Mouse (Mus musculus) skeletal muscle tissue, adult 2 months (tissue): ENCODE data around the gene Lrrc8a.
A peak's percentile ranks its signal among the peaks of the same experiment; 100 is the strongest.

Source experiments
- DNase-seq: peaks from one replicate; pipeline ENCODE4 v3.0.0-alpha.2; 2012; ENCODE audit warnings: low read depth, low spot score

Lrrc8a gene

DNA sequence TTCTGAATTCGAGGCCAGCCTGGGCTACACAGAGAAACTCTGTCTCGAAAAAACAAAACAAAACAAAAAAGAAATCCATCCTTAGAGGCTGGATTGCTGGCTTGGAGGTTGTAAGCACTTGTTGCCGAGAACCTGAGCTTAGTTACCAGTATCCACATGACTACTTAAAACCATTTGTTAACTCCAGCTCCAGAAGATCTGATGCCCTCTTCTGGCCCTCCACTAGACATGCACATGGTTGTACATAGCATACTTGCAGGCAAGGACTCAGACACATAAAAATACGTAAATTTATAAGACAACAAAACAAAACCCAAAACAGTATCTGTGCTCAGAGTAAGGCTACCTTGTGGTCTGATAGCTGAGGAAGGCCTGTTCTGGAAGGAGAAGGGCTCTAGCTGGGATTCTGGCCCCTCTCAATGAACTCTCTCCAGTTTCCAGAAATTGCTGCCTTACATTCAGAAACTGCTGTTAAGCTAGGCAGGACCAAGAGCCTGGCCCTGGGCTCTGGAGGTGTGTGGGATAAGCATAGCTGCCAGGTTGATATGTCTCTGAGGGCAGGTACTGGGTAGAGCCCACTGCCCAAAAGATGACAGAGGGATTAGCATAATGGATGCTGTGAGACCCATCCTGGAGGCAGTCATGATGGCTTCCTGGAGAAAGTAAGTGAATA lies 23.7 kb downstream of the Lrrc8a start:
- DNase-seq, result no peak

DNA sequence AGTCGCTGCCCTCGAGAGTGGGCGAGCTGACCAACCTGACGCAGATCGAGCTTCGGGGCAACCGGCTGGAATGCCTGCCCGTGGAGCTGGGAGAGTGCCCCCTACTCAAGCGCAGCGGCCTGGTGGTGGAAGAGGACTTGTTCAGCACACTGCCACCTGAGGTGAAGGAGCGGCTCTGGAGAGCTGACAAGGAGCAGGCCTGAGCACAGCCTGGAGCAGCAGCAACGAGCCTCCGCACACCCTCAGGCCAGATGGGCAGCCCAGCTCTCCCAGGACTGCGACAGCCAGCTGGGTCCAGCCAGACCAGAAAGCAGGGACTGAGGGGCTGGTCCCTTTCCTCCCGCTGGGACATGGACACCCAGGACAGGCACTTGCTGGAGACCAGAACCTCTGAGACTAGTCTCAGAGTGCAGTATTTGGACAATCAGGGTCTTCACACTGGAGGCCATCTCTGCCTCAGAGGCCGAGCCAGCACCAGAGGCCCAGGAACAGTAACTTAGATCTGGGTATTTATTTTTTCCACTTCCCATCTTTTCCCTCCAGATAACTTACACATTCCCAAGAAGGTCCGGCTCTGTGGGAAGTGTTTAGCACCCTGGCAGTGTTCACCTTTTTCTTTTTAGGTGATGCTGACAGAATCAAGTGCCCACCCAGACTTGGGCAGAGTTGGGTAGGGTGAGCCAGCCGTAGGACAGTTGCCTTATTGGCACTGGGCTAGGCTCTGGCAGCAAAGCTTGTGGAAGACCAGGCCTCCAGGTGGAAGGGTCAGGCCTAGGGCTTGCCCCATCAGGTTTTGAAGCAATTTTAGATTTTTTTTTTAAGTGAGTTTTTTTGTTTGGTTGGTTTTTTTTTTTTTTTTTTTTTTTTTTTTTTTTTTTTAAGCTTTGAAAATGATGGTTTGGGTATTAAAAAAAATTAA lies 24.7 kb downstream of the Lrrc8a start:
- DNase-seq, result no peak

DNA sequence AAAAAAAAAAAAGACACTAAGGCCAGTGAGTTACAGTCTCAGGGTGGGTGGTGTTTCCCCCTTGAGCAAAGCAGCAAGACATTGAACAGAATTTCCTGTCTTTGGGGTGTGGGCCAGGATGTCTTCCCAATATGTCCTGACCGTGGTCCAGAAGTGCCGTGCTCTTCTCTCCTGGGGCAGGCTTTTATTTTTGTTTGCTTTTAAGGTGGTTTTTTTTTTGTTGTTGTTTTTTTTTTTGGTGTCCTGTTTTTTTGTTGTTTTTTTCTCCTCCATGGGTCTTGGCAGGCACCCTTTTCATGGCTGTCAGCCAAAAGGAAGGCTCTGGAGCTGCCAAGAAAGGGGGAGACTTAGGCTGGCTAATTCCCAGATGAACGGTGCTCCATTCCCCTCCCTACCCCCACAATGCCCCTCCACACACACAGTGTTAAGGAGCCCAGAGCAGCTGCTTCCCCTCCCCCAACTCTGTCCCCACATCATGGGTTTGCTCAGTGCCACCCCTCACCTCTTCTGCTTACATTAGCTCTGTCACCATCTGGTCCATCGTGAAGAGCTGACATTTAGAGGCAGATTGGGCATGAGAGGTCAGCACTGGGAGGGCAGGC lies 25.4 kb downstream of the Lrrc8a start:
- DNase-seq, result peak; percentile 47

DNA sequence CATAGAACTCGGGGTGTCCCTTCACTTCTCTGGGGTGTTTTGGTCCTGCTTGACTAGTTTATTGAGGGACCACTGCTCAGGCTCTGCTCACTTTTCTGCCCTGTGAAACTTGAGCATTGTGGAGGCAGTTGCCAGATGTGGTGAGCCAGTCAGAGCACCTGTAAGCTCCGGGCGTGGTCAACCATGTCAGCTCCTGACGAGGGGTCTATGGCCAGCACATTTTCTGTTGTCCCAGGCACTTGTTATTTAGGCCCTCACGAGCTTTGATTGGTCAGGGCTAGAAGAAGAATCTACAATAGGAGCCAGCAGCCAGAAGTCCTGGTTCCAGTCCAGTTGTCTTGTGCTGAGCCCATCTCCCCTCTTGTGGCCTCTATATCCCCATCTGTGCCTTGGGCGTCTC lies 26.3 kb downstream of the Lrrc8a start:
- no peak for DNase-seq

DNA sequence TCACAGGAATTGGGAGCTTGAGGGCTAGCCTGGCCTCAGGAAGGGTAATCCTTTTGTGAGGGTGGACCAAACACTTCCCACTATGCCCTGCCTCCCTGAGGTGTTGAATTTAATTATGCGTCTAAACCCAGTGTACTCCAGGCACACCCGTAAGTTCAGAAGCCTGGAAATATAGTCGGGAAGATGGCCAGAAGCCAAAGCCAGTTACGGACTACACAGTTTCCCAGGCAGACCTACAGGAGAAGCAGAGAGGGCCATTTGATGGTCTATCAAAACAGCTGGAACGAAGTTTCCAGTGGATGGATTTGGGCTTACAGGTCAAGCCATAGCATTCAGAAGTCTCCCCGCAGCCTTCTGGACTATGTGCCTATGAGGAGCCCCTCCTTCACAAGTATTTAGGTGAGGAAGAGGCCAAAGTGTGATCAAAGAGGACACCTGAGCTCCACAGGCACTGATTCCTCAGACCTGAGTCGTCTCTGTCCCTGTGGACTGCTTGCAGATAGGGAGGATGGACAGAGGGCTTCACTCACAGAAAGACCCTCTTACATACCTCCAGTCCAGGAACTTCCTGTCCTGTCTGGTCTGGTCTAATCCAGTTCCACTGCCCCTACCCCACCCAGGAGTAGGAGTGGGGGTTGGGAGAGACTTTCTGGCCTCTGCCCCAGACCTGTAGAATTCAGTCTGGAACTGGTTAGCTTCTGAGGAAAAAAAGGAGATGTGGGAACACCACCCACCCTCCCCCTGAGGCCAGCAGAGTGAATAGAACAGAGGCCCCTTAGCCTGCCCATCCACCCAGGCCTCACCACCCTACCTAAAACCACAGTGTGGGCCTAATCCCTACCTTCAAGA lies 27.4 kb downstream of the Lrrc8a start:
- DNase-seq, result no peak

DNA sequence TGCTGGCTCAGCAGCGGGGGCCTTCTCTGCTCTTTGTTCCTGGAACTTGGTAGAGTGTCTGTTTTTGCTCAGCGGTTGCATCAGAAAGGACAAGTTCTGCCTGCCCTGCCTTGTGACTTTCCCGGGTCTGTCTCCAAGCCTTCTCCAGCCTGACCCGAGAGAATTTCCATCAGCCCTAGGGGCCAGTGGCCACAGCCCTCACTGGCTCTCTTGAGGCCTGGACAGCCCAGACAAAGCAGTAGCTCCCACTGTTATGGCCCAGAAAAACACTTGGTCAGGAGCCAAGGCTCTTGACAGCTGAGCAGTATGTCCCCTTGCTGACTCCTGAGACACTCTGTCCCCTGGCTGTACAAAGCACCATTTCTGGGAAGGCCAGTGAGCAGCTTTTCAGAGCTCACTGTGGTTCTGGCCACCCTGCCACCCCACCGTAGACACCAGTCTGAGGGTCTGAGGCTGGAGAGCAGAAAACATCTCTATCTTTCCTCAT lies 28.3 kb downstream of the Lrrc8a start, which contains the start of gene Phyhd1:
Gene Phyhd1, plus strand, starts transcription at position 437 of the 487 bp plus-strand sequence.
- DNase-seq, result peak; percentile 90

DNA sequence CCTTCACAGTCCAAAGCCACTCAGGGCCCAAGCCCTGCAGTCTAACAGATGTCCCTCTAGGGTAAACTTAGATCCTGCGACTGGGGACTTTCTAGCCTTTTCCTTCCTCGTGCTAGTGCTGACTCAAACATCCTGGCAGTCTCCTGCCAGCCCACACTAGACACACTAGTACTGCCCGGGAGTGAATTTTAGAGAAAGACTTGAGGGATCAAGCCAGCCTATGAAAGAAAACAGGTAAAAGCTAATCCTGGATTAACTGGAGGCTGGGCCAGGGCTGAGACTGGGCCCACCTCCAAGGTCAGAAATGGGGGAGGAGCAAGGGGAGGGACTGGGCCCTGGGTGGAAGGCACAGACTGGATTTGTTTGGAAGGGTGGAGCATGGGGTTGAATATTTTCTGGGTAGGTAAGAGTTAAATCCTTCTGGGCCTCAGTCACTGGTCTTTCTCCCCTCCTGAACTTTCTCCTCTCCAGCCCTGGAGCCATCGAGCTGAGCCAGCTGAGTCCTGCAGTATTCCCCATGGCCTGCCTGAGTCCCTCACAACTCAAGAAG lies 29.0 kb downstream of the Lrrc8a start:
- DNase-seq, result peak; percentile 69

DNA sequence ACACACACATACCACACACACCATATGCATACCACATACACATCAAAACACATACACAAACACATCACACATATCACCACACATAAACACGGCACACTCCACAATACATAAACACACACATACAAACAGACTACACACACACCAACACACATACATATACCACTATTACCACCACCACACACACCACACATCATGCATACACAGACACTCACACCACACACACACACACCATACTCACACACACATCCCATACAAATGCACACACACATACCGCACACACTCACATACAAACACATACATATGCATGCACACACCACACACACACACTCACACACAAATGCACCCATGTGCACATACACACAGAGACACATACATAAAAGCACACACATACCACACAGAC lies 30.0 kb downstream of the Lrrc8a start:
- no peak for DNase-seq

DNA sequence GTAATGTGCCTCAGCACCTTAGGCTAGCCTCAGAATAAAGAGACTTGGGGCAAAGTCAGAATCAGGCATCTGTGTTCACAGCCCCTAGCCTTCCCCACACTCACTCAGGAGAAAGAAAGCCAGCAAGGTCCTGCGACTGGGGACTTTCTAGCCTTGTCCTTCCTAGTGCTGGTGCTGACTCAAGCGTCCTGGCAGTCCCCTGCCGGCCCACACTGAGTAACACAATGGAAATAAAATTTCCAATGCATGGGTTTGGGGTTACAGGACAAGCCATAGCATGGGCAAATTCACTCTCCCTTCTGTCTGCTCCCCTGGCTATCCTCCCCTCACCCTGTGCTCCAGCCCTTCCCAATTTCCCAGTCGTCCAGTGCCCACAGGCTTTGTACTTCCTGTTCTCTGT lies 30.9 kb downstream of the Lrrc8a start:
- DNase-seq, result no peak

DNA sequence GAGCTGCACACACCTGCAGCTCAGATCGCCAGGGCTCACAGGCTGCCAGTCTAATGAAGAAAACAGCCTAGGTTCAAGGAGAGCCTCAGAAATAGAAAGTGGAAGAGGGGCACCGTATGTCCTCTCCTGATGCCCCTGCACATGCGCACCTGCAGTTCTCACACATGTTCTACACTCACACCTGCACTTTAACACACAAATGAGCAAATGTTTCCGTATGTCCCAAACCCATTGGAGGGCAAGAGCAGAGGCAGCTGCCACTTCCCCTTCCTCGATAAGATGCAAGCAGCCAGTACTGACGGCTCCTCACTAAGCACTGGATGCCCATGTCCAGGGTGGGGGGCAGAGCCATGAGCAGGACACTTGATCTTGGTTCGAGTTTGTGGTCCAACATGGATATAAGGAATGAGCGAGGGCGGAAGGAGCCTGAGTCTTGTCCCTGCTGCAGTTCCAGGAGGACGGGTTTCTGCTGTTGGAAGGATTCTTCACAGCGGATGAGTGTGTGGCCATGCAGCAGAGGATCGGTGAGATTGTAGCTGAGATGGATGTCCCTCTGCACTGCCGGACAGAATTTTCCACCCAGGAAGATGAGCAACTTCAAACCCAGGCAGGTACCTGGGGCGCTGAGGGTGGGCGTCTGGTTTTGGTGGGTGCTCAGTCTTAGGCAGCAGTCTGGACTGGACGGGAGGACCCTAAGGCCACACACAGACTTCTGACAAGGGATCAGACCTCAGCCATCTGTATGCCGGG lies 31.9 kb downstream of the Lrrc8a start:
- DNase-seq, result no peak

DNA sequence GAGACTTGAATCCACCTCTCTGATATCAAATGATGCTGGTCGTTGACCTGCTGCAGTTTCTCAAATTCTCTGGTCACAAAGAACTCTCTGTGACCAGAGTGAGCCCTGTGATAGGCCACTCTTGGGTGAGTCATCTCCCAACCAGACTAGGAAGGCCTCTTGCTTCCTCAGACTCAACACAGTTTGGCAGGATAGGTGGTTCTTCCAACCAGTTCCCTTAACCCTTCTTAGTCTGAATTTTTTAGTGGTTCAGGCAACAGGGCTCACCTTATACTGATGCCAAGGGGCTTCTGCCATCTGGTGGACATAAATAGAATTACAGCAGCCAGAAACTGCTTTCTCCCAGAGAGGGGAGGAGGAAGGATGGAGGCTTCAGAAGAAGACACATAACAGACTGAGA lies 32.6 kb downstream of the Lrrc8a start:
- DNase-seq, result peak; percentile 93

DNA sequence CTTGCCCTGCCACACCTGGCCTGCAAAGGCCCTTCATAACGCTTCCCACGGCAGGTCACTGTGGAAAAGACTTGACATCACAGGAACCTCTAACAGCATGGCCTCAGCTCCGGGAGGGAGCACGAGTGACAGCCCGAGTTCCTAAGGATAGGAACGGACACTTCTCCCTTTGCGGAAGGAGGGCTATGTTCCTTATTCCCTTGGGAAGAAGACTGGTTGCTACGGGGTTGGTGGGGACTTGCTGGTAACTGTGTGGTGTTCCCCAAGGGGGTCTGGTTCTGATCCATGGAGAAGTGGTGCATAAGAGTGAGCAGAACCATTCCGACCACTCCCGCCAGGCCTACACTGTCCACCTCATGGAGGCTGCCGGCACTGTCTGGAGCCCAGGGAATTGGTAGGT lies 43.2 kb downstream of the Lrrc8a start, which contains the start of gene Gm28038:
Gene Gm28038, plus strand, starts transcription at position 301 of the 400 bp plus-strand sequence.
- DNase-seq, result no peak

DNA sequence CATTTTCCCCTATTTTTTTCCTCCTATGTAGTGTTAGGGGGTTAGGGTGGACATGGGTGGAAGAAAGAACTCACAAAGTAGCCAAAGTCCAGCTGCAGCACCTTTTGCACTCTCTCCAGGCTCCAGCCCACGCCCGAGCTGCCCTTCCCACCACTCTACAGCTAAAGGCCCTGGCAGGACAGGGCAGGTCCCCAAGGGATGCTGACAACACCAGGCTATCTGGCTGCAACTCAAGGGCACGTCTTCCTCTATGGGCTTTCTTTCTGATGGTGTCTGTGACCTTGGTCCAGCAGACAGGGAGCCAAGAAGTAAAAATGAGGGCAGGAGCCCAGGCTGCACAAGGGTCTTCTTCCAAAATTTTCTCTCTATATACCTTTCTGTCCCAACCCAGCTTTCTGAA lies 44.1 kb downstream of the Lrrc8a start:
- DNase-seq, result no peak

DNA sequence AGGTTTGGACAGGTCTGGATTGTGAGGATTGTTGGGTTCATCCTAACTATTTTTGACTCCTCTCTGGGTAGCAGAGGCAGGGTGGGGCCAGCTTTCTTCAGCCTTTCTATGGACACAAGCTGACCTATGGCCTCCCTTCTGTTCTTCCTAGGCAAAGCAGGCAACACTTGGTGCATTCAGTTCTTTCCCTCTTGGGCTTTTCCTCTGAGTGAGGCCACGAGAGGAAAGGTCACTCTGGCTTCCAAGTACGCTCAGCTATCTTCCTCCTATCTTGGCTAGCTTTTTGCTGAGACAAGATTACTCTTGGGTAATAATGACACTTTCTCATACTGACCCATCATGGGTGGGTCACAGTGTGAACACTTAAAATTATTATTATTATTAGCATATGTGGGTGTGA lies 45.7 kb downstream of the Lrrc8a start:
- no peak for DNase-seq

DNA sequence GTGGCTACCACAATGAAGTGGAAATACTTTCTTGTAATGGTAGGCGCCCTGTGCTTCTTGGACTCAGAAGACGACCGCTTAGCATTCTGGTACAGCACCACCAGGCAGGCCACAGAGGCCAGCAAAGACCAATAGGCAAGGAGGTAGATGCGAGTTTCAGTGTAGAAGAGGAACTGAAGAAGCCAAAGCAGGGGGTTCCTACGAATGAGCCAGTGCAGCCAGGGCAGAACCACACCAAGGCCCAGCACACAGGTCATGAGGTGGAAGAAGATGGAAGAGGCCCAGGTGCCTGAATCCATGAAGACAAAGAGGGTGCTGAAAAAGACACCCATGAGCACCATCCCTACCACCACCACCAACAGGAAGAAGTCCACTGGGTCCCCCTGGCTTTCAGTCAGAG lies 47.5 kb downstream of the Lrrc8a start:
- DNase-seq, result no peak

DNA sequence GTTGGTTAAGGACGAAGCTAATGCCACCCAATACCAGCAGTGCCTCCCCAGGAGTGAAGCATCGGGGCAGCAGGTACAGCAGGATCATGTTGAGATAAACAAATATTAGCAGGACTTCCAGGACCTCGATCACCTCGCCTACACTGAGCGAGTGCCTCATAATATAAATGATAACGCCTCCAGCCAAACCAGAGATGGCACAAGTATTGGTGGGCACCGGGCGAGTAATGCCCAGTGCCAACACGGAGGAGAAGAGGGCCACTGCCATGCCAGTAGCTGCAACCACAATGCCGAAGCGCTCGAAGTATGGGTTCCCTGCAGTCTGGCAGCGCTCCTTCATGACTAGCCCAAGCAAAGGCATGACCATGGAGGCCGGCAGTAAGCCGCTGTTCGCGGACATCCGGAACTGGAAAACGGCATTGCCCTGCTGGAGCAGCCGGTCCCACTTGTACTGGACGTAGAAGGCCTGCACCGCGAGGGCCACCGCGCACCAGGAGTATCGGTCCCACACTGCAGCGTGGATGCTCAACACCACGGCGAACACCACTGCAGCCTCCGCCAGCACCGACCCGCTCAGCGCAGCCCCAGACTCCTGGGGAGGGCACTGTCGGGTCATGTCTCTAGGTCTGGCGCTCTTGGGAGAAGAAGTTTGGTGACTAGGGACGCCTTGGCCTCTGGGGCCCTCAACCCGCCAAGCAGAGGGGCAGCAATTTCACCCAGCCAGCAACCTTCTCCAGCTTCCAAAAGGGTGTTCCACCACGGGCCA lies 48.1 kb downstream of the Lrrc8a start:
- no peak for DNase-seq

DNA sequence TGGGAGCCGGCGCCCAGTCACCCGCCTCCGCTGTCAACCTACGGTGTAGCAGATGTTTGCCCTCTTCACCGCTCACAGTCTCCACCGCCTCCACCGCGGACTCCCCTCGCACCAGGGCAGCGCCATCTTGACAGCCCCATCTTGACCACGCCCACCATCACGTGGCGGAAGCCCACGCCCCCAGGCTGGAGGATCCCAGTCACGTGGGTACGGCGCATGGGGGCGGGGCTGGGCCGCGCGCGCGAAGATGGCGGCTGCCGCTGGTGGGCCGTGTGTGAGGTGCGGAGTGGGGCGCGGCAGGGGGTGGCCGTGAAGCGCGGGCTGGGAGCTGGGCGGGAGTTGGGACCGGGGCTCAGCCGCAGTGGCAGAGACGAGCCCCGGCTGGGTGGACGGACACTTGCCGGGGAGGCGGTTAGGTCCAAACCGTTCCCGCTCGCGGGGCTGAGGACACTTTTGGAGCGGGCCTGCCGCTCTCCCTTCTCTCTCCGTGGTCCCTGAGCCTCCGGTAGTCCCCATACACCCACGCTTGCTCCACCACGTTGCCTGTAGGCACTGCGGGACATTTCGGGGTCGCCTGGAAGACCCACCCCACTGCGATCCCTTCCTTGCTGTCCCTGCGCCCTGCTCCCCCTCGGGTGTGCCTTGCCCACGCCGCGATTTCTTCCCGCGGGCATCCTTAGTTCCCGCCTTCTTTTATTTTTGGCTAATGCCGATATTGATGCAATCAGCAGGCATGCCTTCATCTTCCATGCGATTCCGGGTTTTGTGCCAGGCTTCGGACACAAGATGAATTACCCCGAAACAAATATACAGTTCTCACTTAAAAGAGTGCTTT lies 48.9 kb downstream of the Lrrc8a start, which contains the start of the genes Dolk and Nup188:
Gene Dolk, minus strand, starts transcription at position 143 of the 835 bp plus-strand sequence.
Gene Nup188, plus strand, starts transcription at position 206 of the 835 bp plus-strand sequence.
- peak; percentile 89 for DNase-seq

DNA sequence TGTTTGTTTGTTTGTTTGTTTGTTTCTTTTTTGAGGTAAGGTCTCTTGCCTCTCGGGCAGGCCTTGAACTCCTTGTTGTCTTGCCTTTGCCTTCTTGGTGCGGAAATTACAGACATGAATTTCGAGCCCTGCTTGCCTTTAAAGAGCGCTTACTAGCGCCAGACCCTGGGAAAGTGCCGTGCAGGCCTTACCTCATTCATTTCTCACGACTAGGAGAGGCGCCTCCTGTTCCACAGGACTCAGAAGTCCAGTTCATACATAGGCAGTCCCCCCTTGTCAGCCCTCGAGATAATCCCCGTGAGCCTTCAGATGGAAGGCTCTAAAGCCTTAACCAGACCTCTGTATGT lies 49.5 kb downstream of the Lrrc8a start:
- DNase-seq, result no peak

DNA sequence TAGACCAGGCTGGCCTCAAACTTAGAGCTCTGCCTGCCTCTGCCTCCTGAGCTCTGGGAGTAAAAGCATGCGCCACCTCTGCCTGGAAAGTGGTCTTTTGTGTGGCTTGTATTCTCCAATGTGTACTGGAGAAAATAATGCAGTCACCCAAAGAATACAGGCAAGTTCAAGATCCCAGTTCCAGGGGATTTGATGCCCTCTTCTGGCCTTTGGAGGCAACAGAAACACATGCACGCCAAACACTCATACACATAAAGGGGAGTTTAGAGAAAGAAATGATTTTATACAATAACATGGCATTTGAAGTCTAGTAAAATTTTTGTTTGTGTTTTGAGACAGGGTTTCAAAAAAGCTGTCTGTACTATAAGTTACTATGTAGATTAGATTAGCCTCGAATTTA lies 62.0 kb downstream of the Lrrc8a start:
- no peak for DNase-seq
